Mouse (Mus musculus) kidney, adult 2 months (tissue): ENCODE results near the gene Sgpp1.
"Not testable (repeated sequence)": the region's sequence is repeated elsewhere in the genome, so short reads cannot be mapped to it uniquely, and the experiment has no call there.

ENCODE experiments used
- CTCF ChIP-seq: fragments of 200-500 bp; conservative IDR thresholded peaks from 2 replicates; pipeline ENCODE4 v1.5.1; 2011; ENCODE audit warnings: low read depth, mild to moderate bottlenecking, control low read depth, low read length, moderate library complexity, mixed read lengths; ENCODE audit not compliant: insufficient read depth, insufficient read length
- POLR2A ChIP-seq: fragments of 200-500 bp; IDR thresholded peaks from one replicate; pipeline ENCODE4 v1.6.1; 2011; ENCODE audit warnings: low read depth, low read length, control low read depth

GRCm38 (mm10) chr12:75712905-75713304, 22.6 kb downstream of the Sgpp1 start:
- not testable (repeated sequence) for TF ChIP-seq POLR2A, CTCF
